Mouse (Mus musculus) thymus, postnatal 0 days (tissue): ENCODE data around the gene Rinl. TPM values are rescaled to one million over a fixed set of nuclear protein-coding genes. Genes with fewer than 3 reads are reported as not detected.
A peak's percentile ranks its signal among the peaks of the same experiment; 100 is the strongest.

Experiments
- DNase-seq: peaks from one replicate; pipeline ENCODE4 v3.0.0-alpha.2; 2015; ENCODE audit warnings: low spot score
- polyA plus RNA-seq: library from polyadenylated mRNA; unstranded; fragments of >200 nt; fragmentation: Nextera tagmentation; extraction: Ambion mirVana; gene quantifications from 2 replicates; pipeline ENCODE4 v1.2.1, GENCODE M21; 2015

Rinl gene
- polyA plus RNA-seq, 1 experiment from 2014 or later: 105 TPM

DNA sequence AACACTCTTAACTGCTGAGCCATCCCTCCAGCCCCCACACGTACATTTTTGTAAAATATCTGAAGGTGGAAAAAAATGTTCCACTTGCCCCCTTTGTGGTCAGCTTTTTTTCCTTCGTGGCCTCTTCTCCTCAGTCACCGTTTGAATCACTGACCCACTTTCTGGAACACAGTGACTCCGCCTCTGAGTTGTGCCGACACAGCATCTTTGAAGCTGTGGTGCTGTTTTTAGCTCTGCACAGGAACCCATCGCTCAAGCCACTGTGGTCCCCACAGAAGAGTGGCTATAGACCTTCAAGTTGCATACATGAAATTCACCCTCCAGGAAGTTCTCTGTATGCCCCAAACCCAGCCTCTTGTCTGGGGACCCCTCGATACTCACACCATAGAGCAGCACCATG lies 7.9 kb upstream of the Rinl start:
- peak; percentile 91 for DNase-seq

DNA sequence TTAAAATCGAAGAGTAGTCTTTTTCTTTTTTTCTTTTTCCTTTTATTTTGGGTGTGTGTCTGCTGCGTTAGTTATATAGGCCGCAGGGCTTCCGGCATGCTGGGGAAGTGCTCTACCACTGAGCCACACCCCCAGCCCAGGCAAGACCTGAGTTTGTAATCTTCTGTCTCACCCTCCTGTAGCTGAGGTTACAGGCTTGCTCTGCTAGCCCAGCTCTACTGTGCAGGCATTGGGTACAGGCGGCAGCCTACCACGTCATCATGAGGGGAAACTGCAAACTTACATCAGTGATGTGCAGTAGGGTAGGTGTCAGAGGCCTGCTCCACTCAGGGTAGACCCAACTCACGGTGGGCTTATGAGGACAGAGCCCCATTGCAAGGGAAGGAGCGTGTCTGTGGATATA lies 7.5 kb upstream of the Rinl start:
- peak; percentile 93 for DNase-seq

DNA sequence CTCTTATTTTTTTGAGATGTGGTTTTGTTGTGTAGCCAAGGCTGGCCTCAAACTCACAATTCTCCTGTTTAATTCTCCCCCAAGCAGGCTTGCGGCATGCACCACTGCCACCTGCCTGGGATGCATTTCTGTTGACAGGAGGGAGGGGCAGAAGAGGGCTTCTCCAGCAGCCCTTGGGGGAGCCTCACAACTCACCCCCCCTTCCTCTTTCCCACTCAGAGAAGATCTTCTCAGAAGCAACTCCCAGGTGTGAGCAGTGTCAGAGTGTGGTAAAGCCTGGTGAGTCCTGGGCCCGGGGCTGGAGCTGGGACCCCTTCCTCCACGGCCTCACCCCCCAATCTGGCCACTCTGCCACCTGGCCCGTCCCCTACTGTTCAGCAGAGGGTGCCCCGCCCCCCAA lies 3.6 kb upstream of the Rinl start:
- DNase-seq: peak; percentile 64

DNA sequence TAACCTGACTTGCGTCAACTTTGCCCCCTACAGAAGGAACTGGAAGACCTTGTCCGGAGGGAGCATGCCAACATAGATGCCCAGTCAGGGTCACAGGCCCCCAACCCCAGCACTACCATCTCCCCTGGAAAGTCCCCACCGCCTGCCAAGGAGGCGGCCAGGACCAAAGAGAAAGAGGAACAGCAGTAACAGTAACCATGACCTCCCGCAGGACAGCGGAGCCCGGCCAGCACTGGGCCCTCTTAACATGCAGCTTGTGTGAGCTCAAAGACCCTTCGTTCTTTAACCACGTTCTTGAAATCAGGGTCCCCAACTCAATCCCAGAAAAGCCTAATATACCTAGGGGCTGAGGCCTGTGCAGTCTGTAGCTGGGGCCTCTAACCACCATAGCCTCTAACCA lies 885 bp upstream of the Rinl start:
- no peak for DNase-seq

DNA sequence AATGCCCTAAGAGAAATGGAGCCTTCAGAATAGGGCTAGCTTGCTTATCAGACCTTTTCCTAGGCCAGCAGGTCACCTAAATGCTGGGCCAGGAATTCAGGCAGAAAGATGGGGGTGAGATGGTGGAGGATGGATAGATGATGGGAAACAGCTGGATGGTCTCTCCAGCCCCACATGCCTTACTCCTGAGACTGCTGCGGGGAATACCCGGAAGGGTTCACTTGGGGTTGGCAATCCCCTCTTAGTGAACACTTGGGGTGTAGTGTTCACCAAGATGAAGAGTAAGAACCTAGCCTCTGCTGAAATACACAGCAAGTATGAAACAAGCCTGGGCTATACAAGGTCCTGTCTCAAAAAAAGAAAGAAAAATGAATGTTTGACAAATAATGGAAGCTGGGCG lies 466 bp downstream of the Rinl start:
- DNase-seq: no peak

DNA sequence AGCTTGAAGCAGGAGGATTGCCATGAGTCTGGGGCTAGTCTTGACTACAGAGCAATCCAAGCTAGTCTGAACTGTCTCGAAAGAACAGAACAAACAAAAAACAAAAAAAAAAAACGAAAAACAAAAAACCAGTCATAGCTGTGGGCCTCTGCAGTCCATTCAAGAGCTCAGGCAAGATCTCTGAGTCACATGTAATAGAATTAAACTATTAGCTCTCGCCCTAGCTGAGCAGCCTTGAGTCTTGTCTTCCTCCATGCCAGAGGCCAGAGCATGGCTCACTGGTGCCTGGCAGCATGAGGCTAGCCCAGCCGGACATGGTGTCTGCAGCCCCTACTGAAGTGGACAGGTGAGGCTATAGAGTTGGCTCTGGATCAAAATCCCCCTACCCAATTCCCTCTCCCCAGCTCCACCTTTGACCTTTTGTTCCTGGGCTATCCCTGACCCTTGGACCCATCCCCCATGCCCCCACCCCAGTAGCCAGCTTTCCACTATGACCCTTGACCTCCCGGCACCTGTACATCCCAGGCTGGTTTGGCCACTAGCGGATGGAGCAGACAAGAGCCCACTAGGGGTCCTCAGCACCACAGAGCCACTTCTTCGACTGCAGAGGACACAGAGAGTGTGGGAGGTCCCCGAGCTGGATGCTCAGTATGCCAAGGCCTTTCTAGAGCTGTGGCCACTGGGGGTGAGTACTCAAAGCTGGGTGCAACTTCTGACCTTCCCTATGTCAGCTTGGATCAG lies 1.5 kb downstream of the Rinl start:
- DNase-seq: no peak

DNA sequence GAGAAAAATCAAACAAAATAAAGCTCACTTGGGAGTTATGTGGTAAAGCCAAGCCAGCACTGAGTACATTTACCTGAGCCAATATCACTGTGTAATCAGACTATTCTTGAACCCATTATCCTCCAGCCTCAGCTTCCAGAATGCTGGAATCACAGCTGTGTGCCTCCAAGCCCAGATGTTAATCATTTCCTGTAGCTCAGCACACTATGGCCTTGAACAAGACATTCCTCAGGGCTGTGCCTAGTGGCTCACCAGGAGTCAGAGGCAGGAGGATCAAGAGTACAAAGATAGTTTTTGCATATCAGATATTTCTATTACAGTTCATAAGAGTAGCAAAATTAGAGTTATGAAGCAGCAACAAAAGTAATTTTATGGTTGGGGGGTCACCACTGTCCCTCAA lies 2.9 kb downstream of the Rinl start:
- DNase-seq: no peak

DNA sequence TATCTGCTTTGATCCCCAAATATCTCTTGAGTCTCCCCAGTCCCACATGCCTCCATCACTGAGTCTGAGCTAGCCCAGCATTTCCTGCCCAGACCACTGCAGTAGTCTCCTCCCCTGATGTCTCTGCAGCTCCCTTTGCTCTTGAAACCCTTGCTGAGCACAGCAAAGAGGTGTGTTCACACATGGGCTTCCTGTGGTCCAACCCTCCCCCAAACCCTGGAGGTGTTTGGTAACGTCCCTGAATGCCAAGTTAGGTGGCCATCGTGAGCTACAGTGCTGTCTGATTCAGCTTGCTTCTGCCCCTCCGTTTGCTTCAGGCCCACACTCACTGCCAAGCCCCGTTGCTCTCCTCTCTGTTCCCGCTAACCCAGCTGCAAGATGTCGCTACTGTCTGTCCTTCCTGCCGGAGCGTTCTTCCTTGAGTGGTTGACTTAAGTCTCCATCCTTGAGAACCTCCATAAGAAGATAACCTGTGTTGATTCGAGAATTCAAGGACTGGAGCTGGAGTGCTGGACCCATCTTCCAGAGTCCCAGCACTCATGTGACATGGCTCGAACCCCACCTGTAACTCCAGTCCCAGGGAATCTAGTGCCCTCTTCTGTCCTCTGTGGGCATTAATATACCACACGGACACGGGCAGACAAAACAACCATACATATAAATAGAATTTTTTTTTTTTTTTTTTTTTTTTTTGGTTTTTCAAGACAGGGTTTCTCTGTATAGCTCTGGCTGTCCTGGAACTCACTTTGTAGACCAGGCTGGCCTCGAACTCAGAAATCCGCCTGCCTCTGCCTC lies 3.8 kb downstream of the Rinl start:
- DNase-seq: peak; percentile 67

DNA sequence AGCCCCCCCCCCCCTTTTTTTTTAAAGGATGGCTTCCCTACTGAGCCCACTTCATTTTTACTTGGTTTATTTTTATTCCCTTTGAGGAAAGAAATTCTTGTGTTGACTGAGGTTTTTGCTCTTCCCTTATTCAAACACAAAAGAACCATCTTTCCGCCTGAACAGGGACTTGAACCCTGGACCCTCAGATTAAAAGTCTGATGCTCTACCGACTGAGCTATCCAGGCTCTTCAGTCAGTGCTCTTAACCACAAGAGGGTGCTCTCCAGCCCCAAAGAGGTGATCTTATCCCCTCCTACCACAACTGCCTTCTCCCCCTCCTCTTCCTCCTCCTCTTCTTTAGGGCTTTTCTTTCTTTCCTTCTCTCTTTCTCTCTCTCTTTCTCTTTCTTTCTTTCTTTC lies 5.1 kb downstream of the Rinl start:
- DNase-seq: peak; percentile 65

DNA sequence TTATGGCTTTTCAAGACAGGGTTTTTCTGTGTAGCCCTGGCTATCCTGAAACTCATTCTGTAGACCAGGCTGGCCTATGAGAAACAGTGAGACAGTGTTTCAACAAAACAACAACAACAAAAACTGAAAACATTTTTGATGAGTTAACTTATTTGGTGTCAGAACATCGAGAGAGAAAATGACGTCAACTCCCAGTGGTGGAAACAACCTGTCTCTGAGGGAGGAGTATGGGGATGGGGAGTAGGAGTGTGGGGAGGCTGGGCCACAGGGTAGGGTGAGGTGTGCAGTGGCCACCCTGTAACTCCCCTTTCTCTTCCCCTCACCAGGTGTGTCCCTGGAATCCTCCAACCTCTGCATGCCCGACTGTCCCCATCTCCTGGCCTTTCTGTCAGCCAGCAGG lies 5.7 kb downstream of the Rinl start:
- DNase-seq: no peak

DNA sequence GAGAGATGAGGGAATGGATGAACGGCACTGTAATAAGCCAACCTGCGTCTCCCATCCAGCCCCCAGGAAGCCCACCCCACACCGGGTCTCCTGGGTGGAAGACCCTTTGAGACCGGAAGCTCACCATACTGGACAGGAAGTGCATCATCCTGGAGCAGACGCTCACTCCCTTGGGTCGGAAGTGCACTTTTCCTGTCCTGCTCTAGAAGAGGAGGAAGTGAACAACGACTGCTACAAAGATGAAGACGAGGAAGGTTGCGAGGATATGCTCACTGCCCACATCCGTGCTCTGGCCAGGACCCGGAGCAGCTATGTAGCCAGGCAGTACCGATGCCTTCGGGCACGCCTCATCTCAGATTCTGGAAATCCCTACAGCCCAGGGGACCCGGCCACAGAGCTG lies 7.1 kb downstream of the Rinl start:
- peak; percentile 44 for DNase-seq

DNA sequence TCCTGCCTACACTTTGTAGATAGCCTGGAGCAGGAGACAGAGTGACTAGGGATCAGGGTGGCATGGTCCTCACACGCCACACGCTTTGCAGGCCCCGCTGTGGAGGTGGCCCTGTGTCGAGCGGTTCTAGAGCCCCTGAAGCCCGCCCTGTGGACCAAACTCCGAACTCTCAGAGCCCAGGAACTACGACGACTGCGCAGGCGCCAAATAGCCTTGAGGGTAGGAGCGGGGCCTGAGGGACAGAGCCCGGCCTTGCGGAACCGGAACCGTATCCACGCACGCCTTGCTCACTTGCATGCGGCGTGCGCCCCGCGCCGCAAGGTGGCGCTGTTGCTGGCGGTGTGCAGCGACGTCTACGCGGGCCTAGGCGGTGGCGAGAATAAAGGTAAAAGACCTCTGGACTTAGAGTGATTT lies 7.8 kb downstream of the Rinl start:
- peak; percentile 80 for DNase-seq

DNA sequence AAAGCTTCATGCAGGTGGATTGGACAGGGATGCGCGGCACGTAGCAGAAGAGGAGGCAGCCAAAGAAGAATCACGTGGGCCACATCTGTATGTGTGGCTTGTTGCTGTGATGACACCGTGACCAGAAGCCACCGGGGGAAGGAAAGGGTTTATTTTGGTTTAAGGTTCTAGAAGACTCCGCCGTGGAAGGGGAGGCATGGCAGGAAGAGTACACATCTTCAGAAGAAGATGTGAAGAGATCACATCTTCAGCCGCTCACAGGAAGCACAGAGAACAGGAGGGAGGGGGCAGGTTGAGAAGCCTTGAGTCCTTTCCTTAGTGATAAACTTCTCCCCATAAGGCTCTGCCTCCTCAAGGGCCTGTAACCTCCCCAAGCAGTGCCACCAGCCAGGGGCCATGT lies 11.2 kb downstream of the Rinl start:
- DNase-seq: peak; percentile 77

DNA sequence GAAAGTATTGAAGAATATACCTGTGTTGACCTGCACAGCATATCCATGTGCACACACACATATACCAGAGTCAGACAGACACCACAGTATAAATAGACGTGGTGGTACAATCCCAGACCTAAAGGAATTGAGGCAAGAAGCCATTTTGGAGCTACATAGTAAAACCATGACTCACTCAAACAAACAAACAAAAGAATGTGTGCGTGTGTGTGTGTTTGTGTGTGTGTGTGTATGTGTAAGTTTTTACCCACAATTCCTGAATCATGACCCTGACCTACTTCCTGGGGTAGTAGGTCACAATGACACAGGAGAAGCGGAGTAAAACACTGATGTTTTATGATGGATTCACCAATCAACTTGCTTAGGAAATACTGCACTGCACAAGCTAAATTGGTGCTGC lies 12.7 kb downstream of the Rinl start:
- DNase-seq: no peak

DNA sequence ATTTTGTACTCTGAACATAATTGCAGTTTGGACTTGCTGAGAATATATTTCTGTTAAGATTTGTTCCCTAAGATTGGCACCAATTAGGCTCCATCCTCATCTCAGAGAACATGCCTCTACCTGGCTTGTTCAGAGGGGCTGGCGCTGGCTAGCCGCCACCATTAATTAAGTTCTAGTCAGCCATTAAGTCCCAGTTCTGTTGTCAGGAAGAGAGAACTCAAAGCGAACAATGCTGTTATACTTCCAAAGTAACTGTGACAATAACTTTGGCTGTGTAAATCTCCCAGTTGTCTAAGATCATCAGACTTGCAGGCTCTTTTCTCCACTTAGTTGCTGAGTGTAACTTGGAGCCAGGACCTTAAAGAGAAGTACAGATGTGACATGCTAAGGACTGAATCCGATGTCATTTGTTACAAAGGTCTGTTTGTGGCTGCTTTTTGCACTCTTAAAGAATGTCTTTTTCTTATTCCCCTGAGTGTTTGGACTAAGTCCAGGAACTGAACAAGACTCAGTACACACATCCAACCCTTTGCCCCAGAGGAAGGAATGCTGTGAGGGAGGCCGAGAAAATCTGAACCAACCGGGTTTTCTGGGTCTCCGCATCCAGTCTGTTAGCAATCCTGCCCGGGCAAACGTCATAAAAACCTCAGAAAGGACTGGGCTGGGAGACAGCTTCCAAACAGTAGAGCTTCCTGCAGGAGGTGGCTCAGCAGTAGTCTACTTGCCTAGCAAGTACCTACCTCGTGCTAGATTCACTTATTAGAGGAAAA lies 13.3 kb downstream of the Rinl start:
- DNase-seq: no peak

DNA sequence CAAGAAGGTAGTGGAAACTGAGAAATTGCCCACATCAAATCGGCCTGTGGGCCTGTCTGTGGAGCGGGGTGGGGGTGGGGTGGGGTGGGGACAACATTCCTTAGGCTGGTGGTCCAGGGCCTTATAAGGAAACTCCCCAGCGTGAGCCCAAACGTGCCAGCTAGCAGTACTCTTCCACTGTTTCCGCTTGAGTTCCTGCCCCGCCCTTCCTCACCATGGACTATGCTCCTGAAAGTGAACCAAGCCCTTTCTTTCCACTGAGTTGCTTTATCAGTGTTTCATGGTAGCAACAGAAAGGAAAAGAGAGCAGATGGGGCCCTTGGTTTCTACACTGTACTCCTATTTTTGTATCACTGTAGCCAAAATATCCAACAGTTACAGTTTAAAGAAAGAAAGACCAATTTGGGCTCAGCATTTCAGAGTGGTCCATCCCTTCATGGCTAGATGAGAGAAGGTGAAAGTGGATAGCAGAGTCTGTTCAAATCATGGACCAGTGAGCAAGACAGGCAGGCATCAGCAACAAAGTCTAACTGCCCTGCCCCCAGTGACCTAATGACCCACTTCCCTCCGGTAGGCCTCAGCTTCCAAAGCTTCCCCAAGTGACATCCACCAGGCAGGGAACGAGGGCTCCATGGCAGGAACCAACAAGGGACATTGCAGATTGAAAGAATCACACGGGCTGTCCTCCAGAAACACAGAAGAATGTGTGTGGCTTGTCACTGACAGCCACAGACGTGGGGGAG lies 14.2 kb downstream of the Rinl start:
- DNase-seq: no peak

DNA sequence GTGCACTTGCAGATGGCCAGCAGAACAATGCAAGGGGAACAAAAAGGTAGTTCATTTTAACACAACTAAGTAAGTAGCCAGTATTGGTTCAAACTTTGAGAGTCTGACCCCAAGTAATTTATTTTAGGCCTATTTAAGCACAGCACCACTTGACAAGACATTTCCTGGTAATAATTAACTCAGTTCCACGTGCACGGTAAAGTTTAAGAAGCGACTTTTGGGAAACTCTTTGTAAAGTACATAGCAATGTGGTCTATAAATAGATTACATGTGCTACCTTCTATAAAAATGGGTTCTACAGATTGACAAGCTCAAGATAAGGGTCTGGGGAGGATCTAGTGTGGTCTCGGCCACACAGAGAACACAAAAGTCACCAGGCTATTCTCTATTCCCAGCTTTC lies 15.0 kb downstream of the Rinl start:
- DNase-seq: no peak

DNA sequence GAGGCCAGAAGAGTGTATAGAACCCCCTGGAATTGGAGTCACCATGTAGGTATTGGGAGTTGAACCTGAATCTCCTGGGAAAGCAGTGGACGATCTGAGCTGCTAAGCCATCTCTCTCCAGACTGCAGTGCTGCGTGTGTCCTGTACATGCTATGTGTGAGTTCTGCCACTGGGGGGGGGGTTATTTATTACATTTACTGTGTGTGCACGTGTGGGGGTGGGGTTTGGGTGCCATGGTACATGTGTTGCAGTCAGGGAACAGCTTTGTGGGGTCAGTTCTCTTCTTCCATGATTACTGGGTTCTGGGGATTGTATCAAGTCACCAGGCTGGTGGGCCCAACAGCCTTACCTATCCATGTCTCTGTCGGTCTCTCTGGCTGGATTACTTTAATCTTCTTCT lies 18.1 kb downstream of the Rinl start:
- peak; percentile 73 for DNase-seq

DNA sequence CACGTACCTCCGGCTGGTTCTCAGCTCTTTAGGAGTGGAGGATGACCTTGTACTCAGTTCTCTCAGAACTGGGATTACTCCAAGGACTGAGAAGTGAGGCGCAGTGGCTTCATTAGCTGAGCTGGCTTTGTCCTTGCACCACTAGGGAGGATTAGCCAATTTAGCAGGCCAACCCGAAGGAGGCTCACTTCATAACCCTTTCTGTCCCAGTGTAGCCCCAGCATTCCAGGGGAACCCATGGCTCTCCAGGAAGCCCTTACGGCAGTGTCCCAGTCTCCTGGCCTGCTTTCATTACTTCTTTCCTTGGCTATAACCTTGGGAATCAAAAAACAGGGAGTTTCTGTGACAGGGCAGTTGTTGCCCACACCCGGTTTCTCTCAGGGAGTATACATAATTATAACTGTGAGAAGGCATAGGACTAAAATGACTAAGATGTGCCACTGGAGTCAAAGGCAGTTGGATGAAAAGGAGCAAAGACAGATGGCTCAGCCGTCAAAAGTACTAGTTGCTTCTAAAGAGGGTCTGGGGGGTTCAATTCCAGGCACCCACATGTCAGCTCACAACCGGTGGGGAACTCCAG lies 19.0 kb downstream of the Rinl start:
- DNase-seq: no peak

DNA sequence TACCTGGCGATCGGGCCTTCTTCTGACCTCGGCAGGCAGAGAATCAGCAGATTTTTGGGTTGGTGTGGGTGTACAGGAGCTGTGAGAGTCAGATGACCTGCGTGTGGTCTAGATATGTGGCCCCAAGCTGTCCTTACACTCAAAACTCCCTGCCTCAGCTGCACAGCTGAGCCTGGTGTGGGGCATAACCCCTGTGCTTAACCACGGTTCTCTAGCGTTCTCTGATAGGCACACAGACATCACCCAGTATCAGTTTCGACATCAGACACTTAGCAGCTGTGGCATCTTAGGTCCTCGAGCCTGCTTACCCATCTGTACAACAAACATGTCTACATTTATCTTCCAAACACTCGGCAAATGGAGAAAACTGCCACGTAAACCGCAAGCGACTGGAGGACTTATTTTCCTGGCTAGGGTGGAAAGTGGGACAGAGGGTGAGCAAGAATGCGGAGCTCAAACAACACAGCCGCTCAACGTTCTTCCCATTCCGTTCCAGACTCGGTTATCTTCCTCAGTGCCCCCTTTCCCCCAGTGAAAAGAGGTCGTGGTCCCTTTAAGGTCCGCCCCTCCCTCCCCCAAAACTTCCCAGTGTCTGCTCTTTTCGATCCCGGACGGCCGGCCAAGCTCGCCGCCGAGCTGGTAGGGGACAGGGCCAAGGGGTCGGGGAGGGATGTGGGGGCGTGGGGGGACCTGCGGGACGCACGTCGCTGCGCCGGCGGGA lies 19.6 kb downstream of the Rinl start, which contains the start of gene Hnrnpl:
TSS of gene Hnrnpl (plus strand) at position 321 of the 721 bp plus-strand sequence.
- DNase-seq: peak; percentile 86
